ENCODE assay signal across 11 mouse cellular contexts in the genomic region with DNA sequence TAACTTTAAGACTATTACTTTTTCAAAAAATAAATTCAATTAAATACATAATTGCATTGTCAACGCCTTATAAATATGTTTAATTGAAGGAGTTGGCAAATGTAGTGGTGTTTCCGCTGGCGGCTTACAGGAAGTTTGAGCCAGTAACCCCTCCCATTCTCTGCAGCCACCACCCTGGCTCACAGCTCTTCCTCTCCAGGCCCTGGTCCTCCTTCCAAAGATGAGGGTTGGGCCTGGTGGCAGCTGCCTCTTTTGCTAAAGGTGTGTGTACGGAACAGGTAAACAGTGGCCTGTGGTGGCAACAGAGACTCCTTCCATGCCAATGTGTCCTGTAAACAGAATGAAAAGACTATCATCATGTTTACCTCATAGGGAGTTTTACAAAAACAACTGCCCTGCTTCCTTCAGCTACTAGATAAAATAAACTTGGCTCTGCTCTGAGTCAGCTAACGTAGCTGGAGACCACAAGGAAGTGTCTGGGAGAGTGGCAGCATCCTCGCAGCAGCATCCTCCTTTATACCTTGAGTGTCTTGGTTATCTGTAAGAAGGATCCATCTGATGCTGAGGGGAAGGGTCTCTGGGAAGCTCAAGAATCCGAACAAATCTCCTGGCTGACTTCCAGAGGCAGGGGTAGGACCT. TPM values are rescaled to one million over a fixed set of nuclear protein-coding genes. Genes with fewer than 3 reads are reported as not detected.
DNase-seq lines count a peak whose midpoint lies in the region; TF ChIP-seq lines count a peak whose summit lies in the region.
"Had no signal": no experiment of that assay in that cellular context is flagged by ENCODE, and none has a peak within 500 bp of the region (broad histone marks: within the 10 kb centered on the region; RNA-seq: fewer than 3 reads in every experiment).

No protein-coding gene starts in this region.

- peak overlapping the region; percentile 34 for H3K27ac ChIP-seq in spleen, adult 2 months (ENCODE audit: insufficient read depth, low read length)
- H3K27ac ChIP-seq in embryonic facial prominence, embryonic 10.5 days (replicated peaks), result no peak overlapping the region
- H3K27ac ChIP-seq: forebrain, embryonic 13.5 days; heart, embryonic 13.5 days; liver, embryonic 15.5 days had no signal

- peak in 1 of 2 experiments; percentile 51 for DNase-seq in spleen, adult 2 months (ENCODE audit: low read depth in 1 of 2, low spot score in 2 of 2)
- DNase-seq in spleen, postnatal 14 days (ENCODE audit: low spot score in 2 of 2), result no peak
- DNase-seq in induced T-regulatory cell, adult 2 months (ENCODE audit: low read depth), result peak; percentile 60
- peak; percentile 38 for DNase-seq in thymus, postnatal 4 days
- DNase-seq in cerebellum, adult 18-20 months, result no peak
- no peak for DNase-seq in embryonic facial prominence, embryonic 10.5 days (ENCODE audit: low spot score)
- DNase-seq: adrenal gland, postnatal 25 days had no signal

- no peak overlapping the region for H3K4me3 ChIP-seq in spleen, adult 2 months (ENCODE audit: extremely low read depth, insufficient read depth, insufficient read length)
- H3K4me3 ChIP-seq in megakaryocyte, embryonic 14.5 days (replicated peaks), result peak overlapping the region; percentile 60
- no peak overlapping the region for H3K4me3 ChIP-seq in embryonic facial prominence, embryonic 10.5 days
- H3K4me3 ChIP-seq: forebrain, embryonic 13.5 days; heart, embryonic 13.5 days; liver, embryonic 15.5 days had no signal

- no peak for TF ChIP-seq POLR2A in spleen, adult 2 months (IDR thresholded peaks at IDR 0.05; ENCODE audit: low read depth, low read length)

- H3K9me3 ChIP-seq in megakaryocyte, embryonic 14.5 days, result no peaks in the 10 kb centered on the region
- H3K9me3 ChIP-seq in embryonic facial prominence, embryonic 10.5 days, result no peaks in the 10 kb centered on the region
- H3K9me3 ChIP-seq: forebrain, embryonic 13.5 days; heart, embryonic 13.5 days; liver, embryonic 15.5 days had no signal

- TF ChIP-seq CTCF in spleen, adult 2 months (IDR thresholded peaks at IDR 0.05; ENCODE audit: extremely low read depth, insufficient read depth, insufficient read length, insufficient replicate concordance), result no peak

- no peaks in the 10 kb centered on the region for H3K36me3 ChIP-seq in spleen, adult 2 months (ENCODE audit: control insufficient read depth, insufficient read depth, low read length)
- no peaks in the 10 kb centered on the region for H3K36me3 ChIP-seq in megakaryocyte, embryonic 14.5 days (replicated peaks; ENCODE audit: low read length)
- H3K36me3 ChIP-seq in embryonic facial prominence, embryonic 10.5 days (replicated peaks), result no peaks in the 10 kb centered on the region
- H3K36me3 ChIP-seq: heart, embryonic 13.5 days; liver, embryonic 15.5 days had no signal

- H3K4me1 ChIP-seq in spleen, adult 2 months (ENCODE audit: control insufficient read depth, insufficient read depth, insufficient read length), result peaks cover 9% of the 10 kb centered on the region
- H3K4me1 ChIP-seq in megakaryocyte, embryonic 14.5 days, result peaks cover 96% of the 10 kb centered on the region
- no peaks in the 10 kb centered on the region for H3K4me1 ChIP-seq in embryonic facial prominence, embryonic 10.5 days
- H3K4me1 ChIP-seq: forebrain, embryonic 13.5 days had no signal

- no peaks in the 10 kb centered on the region for H3K27me3 ChIP-seq in spleen, adult 2 months (ENCODE audit: control insufficient read depth, insufficient read depth, low read length)
- no peaks in the 10 kb centered on the region for H3K27me3 ChIP-seq in megakaryocyte, embryonic 14.5 days (replicated peaks)
- H3K27me3 ChIP-seq in embryonic facial prominence, embryonic 10.5 days (replicated peaks; ENCODE audit: low read depth, poor library complexity, severe bottlenecking), result no peaks in the 10 kb centered on the region
- H3K27me3 ChIP-seq: forebrain, embryonic 13.5 days; liver, embryonic 15.5 days had no signal

- 23% methylated on average over 7 of the region's 7 CpGs for WGBS in spleen, adult 2 months
- 80% methylated on average over 7 of the region's 7 CpGs for WGBS in embryonic facial prominence, embryonic 10.5 days

RNA-seq across cellular contexts. Expression of a gene that starts 41.8 kb away (rescaled TPM):
- 10.3 and 11.5 TPM in 2 replicates for polyA plus RNA-seq in spleen, adult 2 months (2012; rRNA removed)
- 0.37 TPM in 1 of 2 replicates, not detected in the other for polyA plus RNA-seq in megakaryocyte, embryonic 14.5 days (2012; ENCODE audit: insufficient read depth, low replicate concordance)
- polyA plus RNA-seq in embryonic facial prominence, embryonic 10.5 days (2016; fragmentation: Nextera tagmentation; extraction: Ambion mirVana), result 71.3 and 73.0 TPM in 2 replicates

RNA-seq across cellular contexts. Expression of a gene that starts 54.8 kb away (rescaled TPM):
- polyA plus RNA-seq in spleen, adult 2 months (2012; rRNA removed), result 21.0 and 21.9 TPM in 2 replicates
- polyA plus RNA-seq in megakaryocyte, embryonic 14.5 days (2012; ENCODE audit: insufficient read depth, low replicate concordance), result 2.2 and 8.7 TPM in 2 replicates
- 2.4 and 2.7 TPM in 2 replicates for polyA plus RNA-seq in embryonic facial prominence, embryonic 10.5 days (2016; fragmentation: Nextera tagmentation; extraction: Ambion mirVana)

Comparison
In these comparisons a context has a peak if more than half of its experiments do, and no peak if none do; other contexts are left out.
1. DNase-seq: peak in induced T-regulatory cell, adult 2 months (single experiment) and thymus, postnatal 4 days (single experiment); none in spleen, postnatal 14 days (0 of 2), cerebellum, adult 18-20 months (0 of 2) and embryonic facial prominence, embryonic 10.5 days (single experiment).